Mouse (Mus musculus) liver, embryonic 14.5 days (tissue): ENCODE measurements around the gene Zfp655. TPM values are rescaled to one million over a fixed set of nuclear protein-coding genes. Genes with fewer than 3 reads are reported as not detected.

Experiments
- ATAC-seq: fragments of 200-750 bp; cut with Nextera tagmentation; 2 replicates; pipeline ENCODE4 v1.8.0; 2017; ENCODE audit warnings: moderate number of reproducible peaks, mild to moderate bottlenecking, moderate library complexity; ENCODE audit not compliant: insufficient read depth
- DNase-seq, 3 experiments: peaks; one replicate each; pipeline ENCODE4 v3.0.0-alpha.2; 2012 to 2013; ENCODE audit warnings: low read depth in 3 of 3, low spot score in 3 of 3
- H3K27ac ChIP-seq: fragments of 300-500 bp; sonication (generic); 2 replicates; pipeline ENCODE4 v1.5.1; 2014; ENCODE audit warnings: moderate library complexity, mild to moderate bottlenecking, control low read depth, inconsistent platforms
- H3K27me3 ChIP-seq: fragments of 300-500 bp; sonication (generic); 2 replicates; pipeline ENCODE4 v1.6.1; 2014; ENCODE audit warnings: mild to moderate bottlenecking, low read length, moderate library complexity; ENCODE audit not compliant: control insufficient read depth, insufficient read depth
- H3K36me3 ChIP-seq: fragments of 300-500 bp; sonication (generic); replicated peaks from 2 replicates; pipeline ENCODE4 v1.6.1; 2014; ENCODE audit warnings: low read depth; ENCODE audit not compliant: control insufficient read depth, insufficient read depth
- H3K4me1 ChIP-seq, 2 experiments: fragments of 200-500 bp in 1 of 2; fragments of 300-500 bp in 1 of 2; sonication (generic) in 1 of 2; replicated peaks; 2 replicates each; pipeline ENCODE4 v1.6.1; 2012 to 2014; ENCODE audit warnings: antibody characterized with exemption in 1 of 2, inconsistent platforms in 1 of 2, low read length in 1 of 2; ENCODE audit not compliant: control insufficient read depth in 2 of 2, insufficient read depth in 2 of 2
- H3K4me2 ChIP-seq: fragments of 300-500 bp; sonication (generic); 2 replicates; pipeline ENCODE4 v1.6.1; 2014; ENCODE audit warnings: low read depth, mild to moderate bottlenecking, control low read depth, moderate library complexity
- H3K4me3 ChIP-seq, 2 experiments: fragments of 200-500 bp in 1 of 2; fragments of 300-500 bp in 1 of 2; sonication (generic) in 1 of 2; 2 replicates each; pipeline ENCODE4 v1.5.1; 2012 to 2014; ENCODE audit warnings: low read depth in 2 of 2, low read length in 2 of 2, mild to moderate bottlenecking in 2 of 2, control low read depth in 1 of 2, inconsistent platforms in 1 of 2, moderate library complexity in 1 of 2; ENCODE audit not compliant: insufficient read depth in 1 of 2
- H3K9ac ChIP-seq: fragments of 300-500 bp; sonication (generic); replicated peaks from 2 replicates; pipeline ENCODE4 v1.6.1; 2014; ENCODE audit warnings: mild to moderate bottlenecking, control low read depth, moderate library complexity
- H3K9me3 ChIP-seq: fragments of 300-500 bp; sonication (generic); 2 replicates; pipeline ENCODE4 v1.6.1; 2016; ENCODE audit warnings: low read length, mixed read lengths; ENCODE audit not compliant: control insufficient read depth
- CTCF ChIP-seq: IDR thresholded peaks from 2 replicates; pipeline ENCODE4 v1.5.1; 2016; ENCODE audit warnings: antibody characterized with exemption, low read depth, control low read depth
- EP300 ChIP-seq: IDR thresholded peaks from 2 replicates; pipeline ENCODE4 v1.6.1; 2016; ENCODE audit warnings: antibody characterized with exemption, low read depth
- WGBS: fragments of 180-500 bp; shearing (Covaris S2); extraction: QIAGEN DNeasy Blood & Tissue Kit; methylation state at CpG from one replicate; pipeline ENCODE4 v1.1.7; 2014; ENCODE audit not compliant: insufficient replicate concordance; 5-methylcytosine and 5-hydroxymethylcytosine counted together
- polyA plus RNA-seq, 2 experiments: library from polyadenylated mRNA; depleted of rRNA in 1 of 2; stranded (reverse) in 1 of 2; unstranded in 1 of 2; fragments of >200 nt; fragmentation: Nextera tagmentation in 1 of 2; extraction: Ambion mirVana in 1 of 2; gene quantifications; 2 replicates each; pipeline versions ENCODE4 v1.2.1 to v1.2.3; 2012 to 2014

The Zfp655 gene
- polyA plus RNA-seq (2012; rRNA removed) (6.6 and 8.3 TPM in 2 replicates), polyA plus RNA-seq (2014; fragmentation: Nextera tagmentation; extraction: Ambion mirVana) (18.7 and 21.0 TPM in 2 replicates)

DNA sequence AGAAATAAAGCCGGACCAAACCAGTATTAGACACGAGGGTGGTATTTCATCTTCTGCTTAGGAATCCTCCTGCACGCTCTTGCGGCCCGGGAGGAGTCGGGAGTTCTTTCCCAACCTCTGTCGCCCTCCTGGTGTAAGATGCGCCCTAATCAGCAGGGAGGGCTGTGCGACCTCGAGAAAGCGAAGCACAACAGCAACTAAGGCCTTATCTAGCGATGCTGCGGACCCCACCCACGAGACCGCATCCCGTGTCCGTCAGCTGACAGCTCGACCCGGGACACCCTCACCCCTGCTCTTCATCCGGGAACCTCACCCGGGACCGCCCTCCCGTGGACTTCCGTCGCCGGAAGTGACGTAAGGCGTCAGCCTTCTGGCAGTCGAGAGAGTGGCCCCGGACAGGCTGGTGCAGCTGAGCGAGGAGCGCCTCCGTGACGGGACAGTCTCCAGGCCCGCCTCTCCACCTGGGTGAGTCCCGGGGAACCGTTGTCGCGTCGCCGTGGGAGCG lies at the start of gene Zfp655:
TSS of gene Zfp655 (plus strand) at position 349 of the 505 bp plus-strand sequence.
- Histone ChIP-seq H3K36me3 (peaks cover 27% of the 10 kb centered on the region), H3K27ac (peak within 1 kb of the TSS; percentile 92), H3K4me1 (peaks cover 6 to 9% of the 10 kb centered on the region in 2 experiments; a peak in 3 of 4 replicates), H3K9me3 (no peaks in the 10 kb centered on the region), H3K4me3 (peak within 1 kb of the TSS; percentile 92 to 100), H3K9ac (peak within 1 kb of the TSS; percentile 99), H3K27me3 (no peaks in the 10 kb centered on the region), H3K4me2 (peak within 1 kb of the TSS; percentile 67)
- peak; percentile 98 for ATAC-seq
- TF ChIP-seq EP300 (peak; percentile 16; the same call in 1 of the 2 replicates), CTCF (no peak)
- peak; percentile 92 to 95 (median 92) for DNase-seq
- under 1% methylated on average over 42 of the region's 42 CpGs for WGBS

DNA sequence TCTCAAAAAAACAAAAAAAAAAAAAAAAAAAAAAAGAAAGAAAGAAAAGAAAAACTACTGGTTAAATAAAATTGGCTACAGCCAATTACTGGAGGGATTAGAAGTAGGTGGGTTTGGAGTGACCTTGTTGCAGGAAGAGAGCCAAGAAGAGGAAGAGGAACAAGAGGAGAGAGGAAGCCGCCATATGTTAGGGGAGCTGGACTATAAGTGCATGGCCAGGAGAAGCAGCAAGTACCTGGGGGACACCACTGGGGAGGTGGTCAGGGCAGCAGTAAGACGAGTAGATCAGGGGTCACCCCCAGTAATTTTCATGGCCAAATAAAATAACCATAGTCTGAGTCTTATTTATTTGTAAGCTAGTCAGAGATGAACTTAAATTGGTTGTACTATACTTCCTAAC lies 46.3 kb upstream of the Zfp655 start:
- DNase-seq (no peak), ATAC-seq (no peak)
- Histone ChIP-seq H3K4me2 (no peak overlapping the region), H3K9me3 (no peaks in the 10 kb centered on the region), H3K27ac (no peak overlapping the region), H3K4me3 (no peak overlapping the region), H3K4me1 (peaks cover 14 to 16% of the 10 kb centered on the region in 2 experiments), H3K9ac (no peak overlapping the region), H3K36me3 (peaks cover 60% of the 10 kb centered on the region), H3K27me3 (no peaks in the 10 kb centered on the region)
- WGBS, result 77% methylated on average over 2 of the region's 2 CpGs
- TF ChIP-seq EP300 (no peak), CTCF (no peak)

DNA sequence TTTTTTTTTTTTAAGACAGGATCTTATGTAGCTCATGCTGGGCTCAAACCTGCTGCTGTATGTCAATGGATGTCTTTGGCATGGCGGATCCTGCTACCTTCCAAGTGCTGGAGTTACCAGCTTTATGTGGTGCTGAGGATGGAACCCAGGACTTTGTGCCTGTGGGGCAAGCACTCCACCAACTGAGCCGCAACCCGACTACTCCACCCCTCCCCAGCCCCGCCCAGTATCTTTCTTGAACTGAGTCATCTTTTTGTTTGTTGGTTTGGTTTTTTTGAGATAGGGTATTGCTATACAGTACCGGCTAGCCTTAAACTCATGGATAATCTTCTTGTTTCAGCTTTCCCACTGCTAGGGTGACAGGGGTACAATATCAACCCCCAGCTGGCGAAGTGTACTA lies 42.1 kb upstream of the Zfp655 start:
- Histone ChIP-seq H3K4me3 (peak overlapping the region; percentile 18 to 87; a peak in 3 of 4 replicates), H3K9ac (no peak overlapping the region), H3K4me2 (peak overlapping the region; percentile 87), H3K27ac (peak overlapping the region; percentile 65), H3K9me3 (no peaks in the 10 kb centered on the region), H3K36me3 (peaks cover 29% of the 10 kb centered on the region), H3K27me3 (no peaks in the 10 kb centered on the region), H3K4me1 (peaks cover 17 to 25% of the 10 kb centered on the region in 2 experiments)
- TF ChIP-seq CTCF, result no peak
- no peak for TF ChIP-seq EP300
- ATAC-seq, result no peak
- DNase-seq, result no peak
- 32% methylated on average over 6 of the region's 6 CpGs for WGBS

DNA sequence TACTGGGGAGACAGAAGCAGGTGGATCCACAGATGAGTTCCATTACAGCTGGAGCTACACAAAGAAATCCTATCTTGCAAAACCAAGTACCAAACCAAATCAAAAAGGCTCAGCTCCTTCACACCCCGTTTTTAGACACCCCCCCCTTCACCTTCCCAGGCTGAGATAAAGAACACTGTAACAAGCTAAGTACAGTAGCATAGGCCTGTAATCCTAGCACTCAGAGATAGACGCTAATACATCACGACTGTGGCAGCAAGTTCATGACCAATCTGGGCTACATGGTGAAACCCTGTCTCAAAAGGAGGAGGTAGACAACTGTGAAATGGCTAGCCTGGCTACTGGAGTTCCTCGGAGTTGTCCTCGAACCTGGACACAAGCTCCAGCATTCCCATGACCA lies 41.1 kb upstream of the Zfp655 start:
- H3K4me1 ChIP-seq, result peaks cover 17 to 25% of the 10 kb centered on the region in 2 experiments
- ATAC-seq (peak; percentile 29; the same call in 1 of the 2 replicates), DNase-seq (no peak)
- H3K4me3 ChIP-seq, result peak overlapping the region; percentile 87 to 95
- H3K27ac ChIP-seq, result peak overlapping the region; percentile 65
- TF ChIP-seq CTCF (no peak), EP300 (0 out of 2 replicates have a peak, but pooled peaks have one; percentile 8)
- H3K36me3 ChIP-seq, result peaks cover 34% of the 10 kb centered on the region
- H3K9ac ChIP-seq, result peak overlapping the region; percentile 92
- 13% methylated on average over 5 of the region's 5 CpGs for WGBS
- no peaks in the 10 kb centered on the region for H3K9me3 ChIP-seq
- peak overlapping the region; percentile 87 for H3K4me2 ChIP-seq
- H3K27me3 ChIP-seq, result no peaks in the 10 kb centered on the region

DNA sequence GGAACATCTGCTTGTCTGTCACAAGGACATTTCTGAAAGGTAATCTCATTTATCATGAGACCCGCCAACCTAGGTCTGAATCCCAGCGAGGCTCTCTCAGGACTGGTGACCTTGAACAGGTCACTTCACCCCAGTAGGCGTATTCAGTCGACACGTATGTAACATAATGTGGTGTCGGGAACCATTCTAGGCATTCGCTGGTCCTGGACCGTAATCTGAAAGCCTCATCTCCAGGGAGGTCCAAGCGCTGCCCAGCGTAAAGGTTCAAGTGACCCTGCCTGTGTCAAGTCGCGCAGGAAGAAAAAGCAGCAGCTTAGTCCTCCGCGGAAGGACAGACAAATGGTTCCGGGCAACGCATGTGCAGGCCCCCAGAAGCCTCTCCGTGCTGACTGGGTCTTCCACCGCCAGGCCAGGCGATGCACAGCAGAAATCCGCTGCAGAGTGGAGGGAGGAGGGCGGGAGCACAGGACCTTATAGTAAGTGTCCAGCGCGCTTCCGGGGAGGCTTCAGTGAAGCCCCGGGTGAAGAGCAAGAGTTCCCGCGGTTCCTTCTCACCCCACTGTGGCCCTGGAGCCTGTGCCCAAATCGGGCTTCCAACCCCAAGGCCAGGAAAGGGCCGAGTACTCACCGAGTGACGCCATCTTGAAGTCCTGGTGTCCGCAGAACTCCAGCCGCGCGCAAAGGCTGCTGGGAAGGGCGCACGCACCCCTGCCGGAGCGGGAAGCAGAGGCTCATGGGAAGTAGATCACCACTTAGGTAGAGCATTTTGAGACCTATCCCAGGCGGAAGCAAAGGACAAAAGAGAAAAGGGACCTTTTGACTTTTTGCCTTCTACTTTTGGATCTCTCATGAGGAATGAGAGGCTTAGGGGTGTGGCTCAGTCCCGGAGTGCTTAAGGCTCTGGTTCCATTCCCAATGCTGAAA lies 40.4 kb upstream of the Zfp655 start:
- TF ChIP-seq CTCF, result 0 out of 2 replicates have a peak, but pooled peaks have one; percentile 8
- TF ChIP-seq EP300, result no peak
- H3K36me3 ChIP-seq, result peaks cover 35% of the 10 kb centered on the region
- peaks cover 17 to 25% of the 10 kb centered on the region in 2 experiments for H3K4me1 ChIP-seq
- H3K27me3 ChIP-seq, result no peaks in the 10 kb centered on the region
- H3K9ac ChIP-seq, result peak overlapping the region; percentile 92
- no peaks in the 10 kb centered on the region for H3K9me3 ChIP-seq
- H3K4me2 ChIP-seq, result peak overlapping the region; percentile 87
- H3K4me3 ChIP-seq, result peak overlapping the region; percentile 87 to 95
- ATAC-seq, result peak; percentile 87
- WGBS, result under 1% methylated on average over 41 of the region's 41 CpGs
- peak; percentile 81 to 84 (median 82) for DNase-seq
- H3K27ac ChIP-seq, result peak overlapping the region; percentile 65
